Mouse (Mus musculus): ENCODE measurements at regions not wholly inside any gene's neighbourhood (a gene's known extent, or its start where the extent isn't known, plus 50 kb on each side); places are given as distances from the start of the nearest gene placed in this dataset.

DNA sequence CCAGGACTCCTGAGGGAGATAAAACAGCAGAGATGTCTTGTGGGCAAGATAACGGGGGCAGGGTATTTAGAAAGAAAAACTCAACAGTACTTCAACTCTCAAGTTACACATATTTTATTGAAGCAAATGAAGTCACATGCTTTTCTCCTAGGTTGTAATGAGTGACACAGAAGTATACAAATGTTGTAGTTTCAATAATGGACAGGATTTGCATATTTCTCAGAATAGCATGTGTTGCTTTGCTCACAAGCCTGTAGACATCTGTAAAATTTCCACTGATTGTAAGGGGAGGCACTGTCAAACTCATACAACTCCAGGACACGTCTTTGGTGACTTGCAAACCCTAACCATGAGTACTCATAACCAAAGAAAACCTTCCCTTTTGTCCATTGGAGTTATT, 140.9 kb downstream of the Plk2 start:
- intact Hi-C loops (cut with DNase I) = no loop called here
- no peak for DNase-seq (ENCODE audit: low spot score in 2 of 2)

GRCm38 (mm10) chr13:110537960-110538463, 143.2 kb downstream of the Plk2 start:
- intact Hi-C loops (cut with DNase I) = no loop called here
- no peak for DNase-seq (ENCODE audit: low spot score in 2 of 2)

DNA sequence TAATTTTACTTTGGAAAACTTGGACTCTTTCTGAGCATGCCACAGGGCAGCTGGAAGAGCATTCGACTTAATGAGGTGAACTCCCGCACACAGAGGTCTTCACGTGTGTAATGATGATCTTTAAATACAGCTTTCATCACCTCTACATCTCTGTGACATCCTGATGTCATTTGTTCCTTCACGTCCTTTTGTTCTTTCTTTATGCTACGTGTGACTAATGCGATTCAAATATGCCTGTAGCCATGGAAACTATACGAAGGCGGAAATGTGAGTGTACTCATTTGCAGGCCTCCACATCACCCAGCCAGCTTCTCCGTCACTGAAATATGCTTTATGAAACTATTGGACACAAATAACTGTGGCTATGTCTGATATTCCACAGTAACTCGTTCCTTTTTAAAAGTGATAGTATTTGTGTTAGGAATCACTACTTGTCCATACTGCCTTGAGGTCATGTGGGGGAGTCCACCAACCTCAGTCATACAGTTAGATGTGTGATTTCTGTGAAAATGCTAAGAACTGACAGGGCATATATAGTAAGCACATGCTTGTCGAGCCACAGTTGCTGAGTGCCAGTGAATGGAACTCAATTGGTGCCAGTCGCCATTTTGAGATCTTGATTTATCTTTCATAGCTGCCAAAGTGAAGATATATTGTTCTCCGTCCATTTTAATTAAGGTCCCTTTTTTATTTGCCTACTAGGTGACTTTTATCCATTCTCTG, 145.9 kb downstream of the Plk2 start:
- DNase-seq (ENCODE audit: low spot score in 2 of 2) = peak; percentile 51 to 79
- intact Hi-C loops (cut with DNase I) = loop anchor here (5.0 kb wide), 1 partner anchor 138 kb away; no protein-coding TSS in a partner anchor

DNA sequence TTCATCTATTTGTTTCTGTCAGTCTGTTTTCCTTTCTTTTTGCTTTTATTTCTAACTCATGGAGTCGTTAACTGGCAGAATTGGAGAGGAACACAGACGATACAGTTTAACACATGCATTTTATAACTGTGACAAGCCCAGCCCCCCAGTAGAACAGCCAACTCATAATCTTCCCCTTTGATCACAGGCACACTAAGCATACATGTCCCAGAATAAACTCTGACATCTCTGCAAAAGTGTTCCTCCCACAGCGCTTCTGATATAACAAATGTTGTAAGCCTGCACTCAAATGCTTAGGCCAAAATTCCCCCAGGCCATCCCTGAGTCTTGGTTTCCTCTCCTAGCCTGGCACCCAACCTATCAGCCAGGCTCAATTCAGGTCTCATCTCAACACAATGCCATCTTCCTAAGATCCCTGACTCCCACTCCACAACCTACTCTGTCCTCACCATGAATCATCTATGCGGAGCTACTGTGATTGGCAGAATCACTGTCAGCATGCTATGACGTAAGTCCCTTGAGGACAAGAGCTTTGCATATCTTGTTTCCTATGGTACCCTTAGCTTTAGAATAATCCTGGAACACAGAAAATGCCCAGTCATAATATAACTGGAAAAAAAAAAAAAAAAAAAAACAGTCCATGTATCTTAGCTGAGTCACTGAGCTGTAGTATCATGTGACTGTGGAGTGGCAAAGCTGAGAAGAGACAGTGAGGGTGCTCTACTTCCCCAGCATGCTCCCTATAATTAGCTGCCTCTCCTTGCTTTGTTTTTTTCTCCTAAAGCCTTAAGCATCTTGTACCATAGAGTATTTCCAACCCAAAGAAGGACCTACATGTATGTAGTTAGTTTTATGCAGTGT, 146.7 kb downstream of the Plk2 start:
- intact Hi-C loops (cut with DNase I) = loop anchor here (5.0 kb wide), 1 partner anchor 139 kb away; no protein-coding TSS in a partner anchor
- peak in 1 of 2 experiments; percentile 53 for DNase-seq (ENCODE audit: low spot score in 2 of 2)

- intact Hi-C loops (cut with DNase I) = loop anchor here (5.0 kb wide), 1 partner anchor 140 kb away; no protein-coding TSS in a partner anchor
- no peak for DNase-seq (ENCODE audit: low spot score in 2 of 2)
Measured at GRCm38 (mm10) chr13:110542303-110543065, 147.6 kb downstream of the Plk2 start.

DNA sequence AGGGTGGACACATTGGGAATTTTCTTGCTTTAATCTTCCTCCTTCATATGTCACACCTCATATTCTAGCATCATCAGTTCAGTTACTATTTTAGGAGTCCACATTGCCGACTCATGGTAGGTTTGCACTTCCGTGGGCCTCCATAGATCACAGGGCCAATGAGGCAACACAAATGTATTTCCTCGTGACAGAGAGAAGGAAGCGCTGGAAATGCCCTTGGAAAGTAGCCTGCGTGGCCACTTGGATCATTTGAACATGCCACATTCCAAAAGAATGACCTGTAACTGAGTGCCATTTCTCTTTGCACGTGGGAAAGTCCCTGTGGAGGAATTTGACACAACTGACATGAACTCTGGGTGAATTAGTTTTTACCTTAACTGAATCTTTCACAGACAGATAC, 150.6 kb downstream of the Plk2 start:
- intact Hi-C loops (cut with DNase I) = no loop called here
- no peak for DNase-seq (ENCODE audit: low spot score in 2 of 2)

- intact Hi-C loops (cut with DNase I) = loop anchor here (2.0 to 10.0 kb wide), 4 partner anchors 63 to 859 kb away; no protein-coding TSS in a partner anchor
- DNase-seq (ENCODE audit: low spot score in 2 of 2) = no peak
Measured at GRCm38 (mm10) chr13:110555529-110556319, 160.9 kb downstream of the Plk2 start.

- DNase-seq (ENCODE audit: low spot score in 2 of 2) = peak in 1 of 2 experiments; percentile 55
- intact Hi-C loops (cut with DNase I) = loop anchor here (2.0 to 10.0 kb wide), 4 partner anchors 62 to 858 kb away; no protein-coding TSS in a partner anchor
Measured at GRCm38 (mm10) chr13:110556355-110557095, 161.7 kb downstream of the Plk2 start.

GRCm38 (mm10) chr13:110557930-110558727, 163.3 kb downstream of the Plk2 start:
- DNase-seq (ENCODE audit: low spot score in 2 of 2) = peak; percentile 62 to 72
- intact Hi-C loops (cut with DNase I) = loop anchor here (2.0 to 10.0 kb wide), 4 partner anchors 61 to 857 kb away; no protein-coding TSS in a partner anchor

DNA sequence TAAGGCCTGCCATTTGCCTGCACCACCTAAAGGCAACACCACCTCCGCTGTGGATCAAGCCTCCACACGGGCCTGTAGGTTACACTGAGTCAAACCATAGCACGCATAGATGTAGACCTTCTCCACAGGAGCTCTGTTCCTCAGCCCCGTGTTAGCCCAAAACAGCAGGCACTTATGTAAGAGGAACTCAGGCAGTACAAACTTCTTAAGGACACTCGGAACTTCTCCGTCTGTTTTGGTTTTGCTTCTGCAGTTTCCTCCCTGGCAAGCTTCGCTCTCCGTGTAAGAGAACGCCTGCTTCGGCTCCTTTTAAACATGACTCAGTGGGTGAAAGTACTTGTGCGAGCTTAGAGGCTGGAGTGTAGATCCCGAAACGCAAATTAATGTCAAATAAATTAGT, 165.7 kb downstream of the Plk2 start:
- peak; percentile 44 to 65 for DNase-seq (ENCODE audit: low spot score in 2 of 2)
- intact Hi-C loops (cut with DNase I) = loop anchor here (10.0 kb wide), 1 partner anchor 674 kb away; no protein-coding TSS in a partner anchor

GRCm38 (mm10) chr13:110562499-110562898, 167.7 kb downstream of the Plk2 start:
- intact Hi-C loops (cut with DNase I) = loop anchor here (10.0 kb wide), 1 partner anchor 672 kb away; no protein-coding TSS in a partner anchor
- DNase-seq (ENCODE audit: low spot score in 2 of 2) = no peak

GRCm38 (mm10) chr13:110562902-110563301, 168.1 kb downstream of the Plk2 start:
- DNase-seq (ENCODE audit: low spot score in 2 of 2) = no peak
- intact Hi-C loops (cut with DNase I) = loop anchor here (10.0 kb wide), 1 partner anchor 672 kb away; no protein-coding TSS in a partner anchor

DNA sequence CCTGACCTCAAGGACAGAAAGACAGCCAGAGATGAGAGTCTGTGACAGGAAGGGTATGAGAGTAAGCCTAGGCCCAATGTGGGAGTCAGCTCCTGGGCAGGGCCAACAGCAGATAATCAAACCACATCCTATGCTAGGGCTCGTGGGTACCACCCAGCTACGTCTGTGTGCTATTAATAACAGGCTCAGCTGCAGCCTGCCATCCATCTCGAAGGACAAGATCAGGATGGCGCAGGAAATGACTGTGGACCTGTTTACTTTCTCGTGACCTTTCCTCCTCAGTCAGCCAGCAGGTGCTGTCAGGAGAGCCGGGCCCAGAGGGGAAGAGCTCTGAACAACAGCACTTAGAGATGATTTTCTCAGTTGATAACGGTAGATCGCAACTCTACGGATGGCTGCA, 169.1 kb downstream of the Plk2 start:
- DNase-seq (ENCODE audit: low spot score in 2 of 2) = no peak
- intact Hi-C loops (cut with DNase I) = loop anchor here (10.0 kb wide), 1 partner anchor 671 kb away; no protein-coding TSS in a partner anchor

GRCm38 (mm10) chr13:110568482-110569179, 173.8 kb downstream of the Plk2 start:
- intact Hi-C loops (cut with DNase I) = loop anchor here (10.0 kb wide), 1 partner anchor 666 kb away; no protein-coding TSS in a partner anchor

DNA sequence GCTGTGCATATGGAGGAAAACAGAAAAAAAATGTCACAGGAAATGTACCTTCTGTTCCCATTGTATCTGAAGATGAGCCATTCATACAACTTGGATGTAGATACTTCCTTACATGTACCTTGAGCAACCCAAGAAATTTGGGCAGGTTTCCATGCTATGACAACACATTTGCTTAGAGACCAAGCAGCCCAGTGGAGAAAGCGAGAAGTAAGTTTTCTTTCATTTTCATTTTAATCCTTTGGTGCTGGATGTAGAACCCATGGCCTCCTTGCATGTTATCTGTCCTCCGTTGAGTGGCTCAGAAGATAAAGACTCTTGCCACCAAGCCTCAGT, 174.3 kb downstream of the Plk2 start:
- DNase-seq (ENCODE audit: low spot score in 2 of 2) = no peak
- intact Hi-C loops (cut with DNase I) = loop anchor here (10.0 kb wide), 1 partner anchor 666 kb away; no protein-coding TSS in a partner anchor

More at GRCm38 (mm10) chr13:110568482-110569179, 173.8 kb downstream of the Plk2 start:
- DNase-seq (ENCODE audit: low spot score in 2 of 2) = no peak

GRCm38 (mm10) chr13:110570386-110570785, 175.5 kb downstream of the Plk2 start:
- DNase-seq (ENCODE audit: low spot score in 2 of 2) = no peak
- intact Hi-C loops (cut with DNase I) = no loop called here

Measured in left cerebral cortex, postnatal 14 days (tissue).